Mouse (Mus musculus) spleen, postnatal 10 days (tissue): ENCODE data around the gene Creb3l2.

Source experiments
- DNase-seq, 2 experiments: peaks; one replicate each; pipeline ENCODE4 v3.0.0; 2021 to 2022; ENCODE audit warnings: low spot score in 2 of 2

Gene Creb3l2

GRCm38 (mm10) chr6:37325906-37326602, 115.9 kb downstream of the Creb3l2 start:
- no peak for DNase-seq

GRCm38 (mm10) chr6:37325076-37325475, 116.9 kb downstream of the Creb3l2 start:
- DNase-seq, result no peak

DNA sequence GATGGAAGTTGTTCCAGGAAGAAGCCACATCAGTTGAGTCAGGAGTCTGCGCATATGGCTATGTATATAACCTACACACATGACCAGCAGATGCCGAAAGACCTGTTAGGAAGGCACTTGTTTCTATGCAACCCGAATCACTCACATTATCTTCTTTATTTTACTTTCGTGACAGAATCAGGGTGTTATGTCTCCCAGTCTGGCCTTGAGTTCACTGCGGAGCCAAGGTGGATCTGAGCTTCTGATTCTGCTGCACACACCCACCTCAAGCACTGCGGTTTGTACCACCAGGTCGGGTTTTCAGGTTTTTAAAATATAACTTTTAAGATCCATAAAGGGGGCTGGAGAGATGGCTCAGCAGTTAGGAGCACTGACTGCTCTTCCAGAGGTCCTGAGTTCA, 119.3 kb downstream of the Creb3l2 start:
- no peak for DNase-seq

DNA sequence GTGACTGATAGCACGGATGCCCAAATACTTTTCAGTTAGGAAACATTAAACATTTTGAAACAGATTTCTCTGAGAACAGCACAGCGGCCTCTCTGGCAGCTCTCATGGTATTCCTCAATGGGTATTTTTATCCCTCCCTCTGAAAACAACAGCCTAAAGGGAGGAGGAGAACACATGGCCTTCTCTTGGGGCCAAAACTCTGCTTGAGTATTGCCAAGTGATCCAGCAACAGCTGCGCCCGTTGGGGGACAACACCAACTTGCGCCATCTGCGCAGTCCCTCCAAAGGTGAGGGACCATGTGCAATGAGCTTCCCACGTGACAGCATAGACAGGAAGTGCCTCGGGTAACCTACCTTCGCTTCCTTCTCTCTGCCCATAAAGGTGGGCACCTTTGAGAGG, 119.9 kb downstream of the Creb3l2 start:
- no peak for DNase-seq

DNA sequence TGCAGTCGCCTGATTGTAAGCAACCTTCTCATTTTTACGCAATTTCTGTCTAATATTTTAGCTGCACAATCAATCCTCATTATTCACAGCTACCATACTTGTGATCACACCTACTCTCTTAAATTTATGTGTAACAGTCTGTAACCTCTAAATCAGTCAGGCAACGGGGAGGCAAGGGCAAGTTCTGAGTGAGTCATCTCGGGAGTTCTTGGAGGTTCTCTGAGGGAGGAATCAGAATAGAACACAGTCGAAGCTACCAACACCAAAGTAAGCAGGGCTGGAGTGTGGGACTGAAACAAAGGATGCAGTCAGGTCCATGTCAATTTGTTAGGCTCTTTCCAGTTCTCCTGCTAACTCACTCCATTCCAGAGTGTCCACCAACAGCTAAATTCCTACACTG, 124.0 kb downstream of the Creb3l2 start:
- DNase-seq, result no peak

- no peak for DNase-seq
Observed at GRCm38 (mm10) chr6:37315440-37315839, 126.5 kb downstream of the Creb3l2 start.

GRCm38 (mm10) chr6:37310601-37311000, 131.3 kb downstream of the Creb3l2 start:
- no peak for DNase-seq

DNA sequence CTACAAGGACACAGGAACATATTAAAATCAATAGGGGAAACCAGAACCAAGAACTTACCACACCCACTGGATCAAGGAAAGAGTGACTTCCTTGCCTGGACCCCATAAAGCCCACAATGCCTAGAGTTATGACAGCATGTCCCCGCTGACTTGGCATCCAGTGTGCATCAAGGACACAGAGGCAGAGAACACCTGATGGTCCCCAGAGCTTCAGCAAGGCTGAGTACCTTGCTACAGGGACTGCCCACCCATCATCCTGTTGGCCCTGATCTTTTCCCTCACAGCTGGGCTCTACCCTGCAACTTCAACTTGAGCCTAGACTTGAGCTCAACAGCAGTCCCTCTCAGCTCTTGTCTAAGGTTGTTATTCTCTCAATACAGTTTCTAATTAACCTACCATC, 135.3 kb downstream of the Creb3l2 start:
- DNase-seq, result no peak

DNA sequence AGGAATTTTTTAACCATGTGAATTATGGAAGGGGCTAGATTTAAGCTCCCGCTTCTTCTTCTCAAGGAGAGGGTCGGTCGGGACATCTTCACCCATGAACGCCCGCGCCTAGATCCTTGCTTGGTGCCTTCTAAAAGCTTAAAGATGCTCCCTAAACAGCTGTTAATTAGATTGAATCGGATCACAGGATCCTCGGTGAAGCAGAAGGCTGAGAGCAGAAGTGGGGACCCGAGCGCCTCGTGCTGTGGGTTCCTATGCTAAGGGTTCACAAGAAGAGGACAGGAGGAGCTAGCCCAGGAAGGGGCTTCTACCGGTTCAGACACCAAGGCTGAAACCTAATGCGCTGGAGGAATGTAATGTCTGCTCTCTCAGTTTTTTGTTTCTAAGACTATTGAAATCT, 141.5 kb downstream of the Creb3l2 start:
- DNase-seq, result no peak

DNA sequence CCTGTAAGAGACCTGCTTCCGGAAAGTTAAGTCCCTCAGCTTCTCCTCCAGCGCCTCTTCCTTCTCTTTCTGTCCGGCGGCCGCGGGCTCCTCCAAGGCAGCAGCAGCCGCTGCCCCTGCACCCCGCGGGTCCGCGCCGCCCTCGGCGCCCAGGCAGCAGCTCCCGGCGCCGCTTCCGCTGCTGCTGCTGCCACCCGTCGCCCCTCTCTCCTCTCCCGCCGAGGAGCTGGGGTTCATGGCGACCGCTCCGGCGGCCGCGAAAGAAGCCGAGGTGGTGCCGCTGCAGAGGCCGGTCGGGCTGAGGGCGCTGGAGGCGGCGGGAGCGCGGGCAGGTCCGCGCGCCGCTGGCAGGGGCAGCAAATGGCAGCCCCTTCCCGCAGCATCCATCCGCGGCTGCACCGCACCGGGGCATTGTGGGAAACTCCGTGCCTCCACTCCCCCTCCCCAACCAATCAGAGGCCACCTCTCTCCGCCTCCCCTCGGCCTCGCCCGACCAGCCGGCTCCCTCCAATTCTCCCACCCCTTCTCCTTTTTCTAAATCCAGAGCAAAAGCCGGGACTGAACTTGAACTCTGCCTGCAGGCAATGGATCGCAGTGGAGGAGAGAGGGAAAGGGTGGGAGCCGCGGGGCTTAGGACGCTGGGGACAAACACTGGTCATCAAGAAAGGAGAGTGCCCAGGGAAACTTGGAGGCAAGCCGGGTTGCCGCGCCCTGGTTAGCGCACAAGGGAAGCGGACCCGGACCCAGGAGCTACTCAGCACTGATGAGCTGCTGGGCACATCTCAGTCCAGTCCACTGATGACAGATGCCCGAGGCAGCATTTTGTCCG, 142.2 kb downstream of the Creb3l2 start, which contains the start of gene Dgki:
Gene Dgki, minus strand, starts transcription at position 623 of the 829 bp plus-strand sequence.
- no peak for DNase-seq

DNA sequence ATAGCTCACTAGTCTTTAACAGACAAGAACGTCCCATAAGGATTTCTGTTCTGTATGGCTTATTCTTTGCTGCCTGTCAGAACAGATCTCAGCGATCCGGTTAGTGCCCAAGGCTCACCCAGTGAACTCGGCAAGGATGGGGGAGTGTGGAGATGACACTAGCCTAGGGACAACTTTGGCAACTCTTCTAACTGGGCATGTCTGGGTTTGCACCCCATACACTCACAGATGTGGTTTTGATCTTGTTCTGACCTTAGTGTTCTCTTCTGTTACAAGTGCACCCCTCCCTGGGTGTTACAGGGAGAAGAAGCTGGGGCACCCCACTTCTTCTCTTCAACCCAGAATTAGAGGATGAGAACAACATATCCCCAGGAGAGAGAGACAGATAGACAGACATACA, 143.0 kb downstream of the Creb3l2 start:
- DNase-seq, result no peak

GRCm38 (mm10) chr6:37297744-37298482, 144.0 kb downstream of the Creb3l2 start:
- no peak for DNase-seq

GRCm38 (mm10) chr6:37292068-37292467, 149.9 kb downstream of the Creb3l2 start:
- DNase-seq, result no peak

- DNase-seq, result no peak
Observed at GRCm38 (mm10) chr6:37291171-37291570, 150.8 kb downstream of the Creb3l2 start.

GRCm38 (mm10) chr6:37290691-37291090, 151.3 kb downstream of the Creb3l2 start:
- DNase-seq, result no peak

GRCm38 (mm10) chr6:37286134-37286533, 155.8 kb downstream of the Creb3l2 start:
- no peak for DNase-seq

- DNase-seq, result no peak
Observed at GRCm38 (mm10) chr6:37284879-37285278, 157.1 kb downstream of the Creb3l2 start.

GRCm38 (mm10) chr6:37283336-37283735, 158.6 kb downstream of the Creb3l2 start:
- no peak for DNase-seq

- no peak for DNase-seq
Observed at GRCm38 (mm10) chr6:37282659-37283058, 159.3 kb downstream of the Creb3l2 start.
